ENCODE assay signal across 32 mouse cellular contexts in genomic region chr6:5501551-5501950, GRCm38 (mm10). TPM values are rescaled to one million over a fixed set of nuclear protein-coding genes. Genes with fewer than 3 reads are reported as not detected.
"Had no signal": no experiment of that assay in that cellular context is flagged by ENCODE, and none has a peak within 500 bp of the region (broad histone marks: within the 10 kb centered on the region; RNA-seq: fewer than 3 reads in every experiment).

No protein-coding gene starts in this region.

- H3K27ac ChIP-seq: limb, embryonic 10.5 days; limb, embryonic 12.5 days; limb, embryonic 13.5 days; limb, embryonic 15.5 days; liver, embryonic 12.5 days; liver, embryonic 13.5 days; liver, embryonic 14.5 days; liver, embryonic 15.5 days; lung, embryonic 15.5 days; macrophage; midbrain, embryonic 10.5 days; midbrain, embryonic 12.5 days; midbrain, embryonic 13.5 days; midbrain, embryonic 15.5 days; neural tube, embryonic 12.5 days had no signal

- H3K4me3 ChIP-seq: limb, embryonic 10.5 days; limb, embryonic 12.5 days; limb, embryonic 13.5 days; limb, embryonic 15.5 days; liver, embryonic 12.5 days; liver, embryonic 13.5 days; liver, embryonic 15.5 days; lung, embryonic 15.5 days; megakaryocyte, embryonic 14.5 days; midbrain, embryonic 10.5 days; midbrain, embryonic 12.5 days; midbrain, embryonic 13.5 days; midbrain, embryonic 15.5 days; myocyte; neural tube, embryonic 12.5 days had no signal

- DNase-seq: left cerebral cortex, postnatal 4 days; liver; liver, embryonic 13.5 days; liver, postnatal 0 days; lung, adult 18-20 months; lung, adult 2 months; lung, embryonic 14.5 days; lung, postnatal 10 days; lung, postnatal 14 days; lung, postnatal 36 days; lung, postnatal 4 days; midbrain, embryonic 14.5 days had no signal

RNA-seq across cellular contexts. Expression of gene Pdk4, which starts 5.4 kb away (rescaled TPM):
- total RNA-seq: megakaryocyte progenitor cell, adult 5-6 weeks; megakaryocyte, adult 5-6 weeks; megakaryocyte-erythroid progenitor cell, adult 5-6 weeks; monocyte, adult 5-6 weeks had no signal
